In genomic region chr19:18872792-18873569, GRCm38 (mm10) we compare ENCODE assay signal across 9 mouse cellular contexts.
DNase-seq lines count a peak whose midpoint lies in the region; ATAC-seq lines count a peak whose summit lies in the region.
"Had no signal": no experiment of that assay in that cellular context is flagged by ENCODE, and none has a peak within 500 bp of the region (broad histone marks: within the 10 kb centered on the region; RNA-seq: fewer than 3 reads in every experiment).

No protein-coding gene starts in this region.

- H3K9me3 ChIP-seq in midbrain, embryonic 15.5 days, result no peaks in the 10 kb centered on the region
- no peaks in the 10 kb centered on the region for H3K9me3 ChIP-seq in kidney, embryonic 15.5 days (replicated peaks)
- H3K9me3 ChIP-seq in heart, embryonic 12.5 days (replicated peaks), result peaks cover 3% of the 10 kb centered on the region; the same call in 1 of the 2 replicates
- H3K9me3 ChIP-seq: limb, embryonic 13.5 days had no signal

- no peak overlapping the region for H3K9ac ChIP-seq in midbrain, embryonic 15.5 days
- no peak overlapping the region for H3K9ac ChIP-seq in kidney, embryonic 15.5 days
- no peak overlapping the region for H3K9ac ChIP-seq in heart, embryonic 12.5 days
- H3K9ac ChIP-seq: limb, embryonic 13.5 days had no signal

- peaks cover 16% of the 10 kb centered on the region for H3K4me1 ChIP-seq in midbrain, embryonic 15.5 days
- H3K4me1 ChIP-seq in kidney, embryonic 15.5 days, result no peaks in the 10 kb centered on the region
- H3K4me1 ChIP-seq in heart, embryonic 12.5 days (replicated peaks), result no peaks in the 10 kb centered on the region

- DNase-seq in heart, postnatal 4 days, result peak; percentile 5
- DNase-seq in heart, adult 9 months (ENCODE audit: low spot score in 2 of 2), result no peak
- DNase-seq in adipocyte (ENCODE audit: low spot score), result peak; percentile 68
- DNase-seq in frontal cortex, postnatal 36 days (ENCODE audit: low spot score in 2 of 2), result peak; percentile 21 to 64
- DNase-seq in gastrocnemius, postnatal 25 days, result no peak

- 0 out of 2 replicates have a peak overlapping the region, but pooled peaks have one; percentile 25 for H3K27ac ChIP-seq in midbrain, embryonic 15.5 days
- H3K27ac ChIP-seq in kidney, embryonic 15.5 days, result no peak overlapping the region
- no peak overlapping the region for H3K27ac ChIP-seq in heart, embryonic 12.5 days (ENCODE audit: poor library complexity, severe bottlenecking)
- H3K27ac ChIP-seq: limb, embryonic 13.5 days had no signal

- no peak overlapping the region for H3K4me3 ChIP-seq in midbrain, embryonic 15.5 days
- no peak overlapping the region for H3K4me3 ChIP-seq in kidney, embryonic 15.5 days (replicated peaks)
- no peak overlapping the region for H3K4me3 ChIP-seq in heart, embryonic 12.5 days
- H3K4me3 ChIP-seq: limb, embryonic 13.5 days had no signal

- no peak overlapping the region for H3K4me2 ChIP-seq in midbrain, embryonic 15.5 days
- H3K4me2 ChIP-seq in kidney, embryonic 15.5 days, result no peak overlapping the region
- no peak overlapping the region for H3K4me2 ChIP-seq in heart, embryonic 12.5 days
- H3K4me2 ChIP-seq: limb, embryonic 13.5 days had no signal

- no peaks in the 10 kb centered on the region for H3K36me3 ChIP-seq in midbrain, embryonic 15.5 days (replicated peaks)
- H3K36me3 ChIP-seq in kidney, embryonic 15.5 days, result no peaks in the 10 kb centered on the region
- no peaks in the 10 kb centered on the region for H3K36me3 ChIP-seq in heart, embryonic 12.5 days
- H3K36me3 ChIP-seq: limb, embryonic 13.5 days had no signal

- no peaks in the 10 kb centered on the region for H3K27me3 ChIP-seq in midbrain, embryonic 15.5 days (replicated peaks)
- H3K27me3 ChIP-seq in kidney, embryonic 15.5 days, result no peaks in the 10 kb centered on the region
- no peaks in the 10 kb centered on the region for H3K27me3 ChIP-seq in heart, embryonic 12.5 days (replicated peaks)
- H3K27me3 ChIP-seq: limb, embryonic 13.5 days had no signal

- 44% methylated on average over 6 of the region's 6 CpGs for WGBS in midbrain, embryonic 15.5 days
- WGBS in kidney, embryonic 15.5 days, result 56% methylated on average over 6 of the region's 6 CpGs
- WGBS in heart, embryonic 12.5 days, result 60% methylated on average over 6 of the region's 6 CpGs

- peak; percentile 85 for ATAC-seq in midbrain, embryonic 15.5 days (replicated peaks)
- ATAC-seq in kidney, embryonic 15.5 days (replicated peaks; ENCODE audit: low FRiP score), result no peak
- ATAC-seq in heart, embryonic 12.5 days (ENCODE audit: insufficient number of reproducible peaks, low FRiP score), result no peak

Comparison
In these comparisons a context has a peak if more than half of its experiments do, and no peak if none do; other contexts are left out.
1. DNase-seq: peak in heart, postnatal 4 days (single experiment), adipocyte (single experiment) and frontal cortex, postnatal 36 days (2 of 2); none in heart, adult 9 months (0 of 2) and gastrocnemius, postnatal 25 days (single experiment).